Comparison of ENCODE assay signal across 9 mouse cellular contexts in genomic region chr13:9350670-9351069, GRCm38 (mm10).
A peak's percentile ranks its signal among the peaks of the same experiment; 100 is the strongest.
DNase-seq lines count a peak whose midpoint lies in the region; ATAC-seq lines count a peak whose summit lies in the region.
"Had no signal": no experiment of that assay in that cellular context is flagged by ENCODE, and none has a peak within 500 bp of the region (broad histone marks: within the 10 kb centered on the region; RNA-seq: fewer than 3 reads in every experiment).

No protein-coding gene starts in this region.

- H3K27ac ChIP-seq in embryonic facial prominence, embryonic 13.5 days: peak overlapping the region; percentile 17; the same call in 1 of the 2 replicates
- H3K27ac ChIP-seq in embryonic facial prominence, embryonic 10.5 days (replicated peaks): no peak overlapping the region
- H3K27ac ChIP-seq in heart, embryonic 13.5 days (replicated peaks): peak overlapping the region; percentile 74
- no peak overlapping the region for H3K27ac ChIP-seq in liver, embryonic 11.5 days (ENCODE audit: low read depth, low read length)

- intact Hi-C loops in left cerebral cortex, postnatal 25 days (cut with DNase I): no loop called here

- H3K4me1 ChIP-seq in embryonic facial prominence, embryonic 13.5 days: peaks cover 21% of the 10 kb centered on the region
- H3K4me1 ChIP-seq in embryonic facial prominence, embryonic 10.5 days: peaks cover 9% of the 10 kb centered on the region
- peaks cover 34% of the 10 kb centered on the region for H3K4me1 ChIP-seq in heart, embryonic 13.5 days
- H3K4me1 ChIP-seq in liver, embryonic 11.5 days (replicated peaks; ENCODE audit: control insufficient read depth, insufficient read depth, low read length): no peaks in the 10 kb centered on the region; the same call in 1 of the 2 replicates

- H3K9ac ChIP-seq in embryonic facial prominence, embryonic 13.5 days: no peak overlapping the region
- H3K9ac ChIP-seq in heart, embryonic 13.5 days: no peak overlapping the region
- H3K9ac ChIP-seq in liver, embryonic 11.5 days (ENCODE audit: low read depth, low read length): no peak overlapping the region

- no peaks in the 10 kb centered on the region for H3K36me3 ChIP-seq in embryonic facial prominence, embryonic 13.5 days
- no peaks in the 10 kb centered on the region for H3K36me3 ChIP-seq in embryonic facial prominence, embryonic 10.5 days (replicated peaks)
- no peaks in the 10 kb centered on the region for H3K36me3 ChIP-seq in heart, embryonic 13.5 days
- H3K36me3 ChIP-seq in liver, embryonic 11.5 days (ENCODE audit: control insufficient read depth, insufficient read depth, low read length): no peaks in the 10 kb centered on the region

- no peaks in the 10 kb centered on the region for H3K9me3 ChIP-seq in embryonic facial prominence, embryonic 13.5 days
- H3K9me3 ChIP-seq in embryonic facial prominence, embryonic 10.5 days: no peaks in the 10 kb centered on the region
- H3K9me3 ChIP-seq in heart, embryonic 13.5 days: no peaks in the 10 kb centered on the region
- no peaks in the 10 kb centered on the region for H3K9me3 ChIP-seq in liver, embryonic 11.5 days (ENCODE audit: control insufficient read depth, low read length)

- no peak overlapping the region for H3K4me3 ChIP-seq in embryonic facial prominence, embryonic 13.5 days
- no peak overlapping the region for H3K4me3 ChIP-seq in embryonic facial prominence, embryonic 10.5 days
- H3K4me3 ChIP-seq in heart, embryonic 13.5 days: no peak overlapping the region
- H3K4me3 ChIP-seq in liver, embryonic 11.5 days (ENCODE audit: low read depth, low read length): no peak overlapping the region

- no peak for ATAC-seq in embryonic facial prominence, embryonic 13.5 days (ENCODE audit: insufficient number of reproducible peaks, insufficient read depth, low FRiP score, low TSS enrichment, low read depth)
- ATAC-seq in heart, embryonic 13.5 days (ENCODE audit: extremely low read depth, insufficient number of reproducible peaks, low FRiP score, low TSS enrichment): no peak
- no peak for ATAC-seq in liver, embryonic 11.5 days (replicated peaks; ENCODE audit: low FRiP score)

- DNase-seq in embryonic facial prominence, embryonic 10.5 days (ENCODE audit: low spot score): no peak
- peak; percentile 83 for DNase-seq in Muller cell, postnatal 12 days (ENCODE audit: inconsistent ontology term)
- DNase-seq in left cerebral cortex, postnatal 25 days (ENCODE audit: low spot score in 2 of 2): peak; percentile 54 to 88
- DNase-seq in spleen, postnatal 4 days (ENCODE audit: low spot score in 2 of 2): no peak
- no peak for DNase-seq in thymus, postnatal 0 days (ENCODE audit: low spot score)
- DNase-seq in liver, embryonic 11.5 days (ENCODE audit: low spot score): no peak

- H3K4me2 ChIP-seq in embryonic facial prominence, embryonic 13.5 days: no peak overlapping the region
- no peak overlapping the region for H3K4me2 ChIP-seq in heart, embryonic 13.5 days
- H3K4me2 ChIP-seq in liver, embryonic 11.5 days: no peak overlapping the region

- 56% methylated on average over 2 of the region's 2 CpGs for WGBS in embryonic facial prominence, embryonic 13.5 days
- WGBS in embryonic facial prominence, embryonic 10.5 days: 85% methylated on average over 2 of the region's 2 CpGs
- 49% methylated on average over 2 of the region's 2 CpGs for WGBS in heart, embryonic 13.5 days
- 76% methylated on average over 2 of the region's 2 CpGs for WGBS in liver, embryonic 11.5 days

- H3K27me3 ChIP-seq in embryonic facial prominence, embryonic 13.5 days: no peaks in the 10 kb centered on the region
- H3K27me3 ChIP-seq in embryonic facial prominence, embryonic 10.5 days (replicated peaks; ENCODE audit: low read depth, poor library complexity, severe bottlenecking): no peaks in the 10 kb centered on the region
- H3K27me3 ChIP-seq in heart, embryonic 13.5 days (replicated peaks): no peaks in the 10 kb centered on the region
- H3K27me3 ChIP-seq in liver, embryonic 11.5 days (replicated peaks; ENCODE audit: control insufficient read depth, insufficient read depth, low read length): no peaks in the 10 kb centered on the region
- H3K27me3 ChIP-seq: CH12.LX had no signal

Comparison
In these comparisons a context has a peak if more than half of its experiments do, and no peak if none do; other contexts are left out.
1. H3K27ac ChIP-seq: peak in embryonic facial prominence, embryonic 13.5 days (single experiment) and heart, embryonic 13.5 days (single experiment); none in embryonic facial prominence, embryonic 10.5 days (single experiment) and liver, embryonic 11.5 days (single experiment).
2. DNase-seq: peak in Muller cell, postnatal 12 days (single experiment) and left cerebral cortex, postnatal 25 days (2 of 2); none in embryonic facial prominence, embryonic 10.5 days (single experiment), spleen, postnatal 4 days (0 of 2), thymus, postnatal 0 days (single experiment) and liver, embryonic 11.5 days (single experiment).